ENCODE assay signal across 8 mouse cellular contexts in the genomic region with DNA sequence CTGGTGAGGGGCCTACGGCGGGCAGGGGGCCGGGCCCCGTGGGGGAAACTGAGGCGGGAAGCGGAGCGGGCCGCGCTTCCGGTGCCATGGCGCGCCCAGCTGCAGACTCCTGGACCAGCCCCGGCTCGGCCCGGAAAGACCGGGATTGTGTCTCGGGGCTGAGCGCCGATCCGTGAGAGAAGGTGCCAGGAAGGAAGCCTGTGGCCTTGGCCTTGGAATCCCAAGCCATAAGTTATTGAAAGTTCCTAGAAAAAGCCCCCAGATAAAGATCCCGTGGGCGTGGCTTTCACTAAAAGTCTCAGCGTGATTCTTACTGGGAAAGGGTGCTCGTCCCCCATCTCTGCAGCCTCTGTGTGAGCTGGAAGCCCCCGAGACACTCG. TPM values are rescaled to one million over a fixed set of nuclear protein-coding genes. Genes with fewer than 3 reads are reported as not detected.
A peak's percentile ranks its signal among the peaks of the same experiment; 100 is the strongest.
DNase-seq lines count a peak whose midpoint lies in the region; ATAC-seq and TF ChIP-seq lines count a peak whose summit lies in the region.

No protein-coding gene starts in this region.

- peak; percentile 16 for ATAC-seq in lung, postnatal 0 days
- peak; percentile 42; the same call in 1 of the 2 replicates for ATAC-seq in embryonic facial prominence, embryonic 14.5 days (ENCODE audit: low read depth)
- ATAC-seq in limb, embryonic 14.5 days (ENCODE audit: low FRiP score, low read depth) = peak; percentile 19
- ATAC-seq in stomach, embryonic 14.5 days (ENCODE audit: insufficient number of reproducible peaks, insufficient read depth, low FRiP score, low read depth) = 0 out of 2 replicates have a peak, but pooled peaks have one; percentile 2

- peak overlapping the region; percentile 95 for H3K4me3 ChIP-seq in lung, postnatal 0 days (ENCODE audit: low read depth, low read length)
- peak overlapping the region; percentile 98 for H3K4me3 ChIP-seq in embryonic facial prominence, embryonic 14.5 days (ENCODE audit: low read depth, low read length)
- peak overlapping the region; percentile 77 for H3K4me3 ChIP-seq in limb, embryonic 14.5 days (replicated peaks; ENCODE audit: low read length)
- H3K4me3 ChIP-seq in stomach, embryonic 14.5 days (ENCODE audit: low read depth, low read length) = peak overlapping the region; percentile 91

- peak overlapping the region; percentile 98 for H3K9ac ChIP-seq in lung, postnatal 0 days (replicated peaks; ENCODE audit: low read depth)
- H3K9ac ChIP-seq in embryonic facial prominence, embryonic 14.5 days (ENCODE audit: low read depth, low read length) = peak overlapping the region; percentile 96
- peak overlapping the region; percentile 97 for H3K9ac ChIP-seq in limb, embryonic 14.5 days (ENCODE audit: low read depth, low read length, severe bottlenecking)
- peak overlapping the region; percentile 98 for H3K9ac ChIP-seq in stomach, embryonic 14.5 days (replicated peaks; ENCODE audit: low read depth, low read length)

- no peak for TF ChIP-seq POLR2A in limb, embryonic 14.5 days (IDR thresholded peaks at IDR 0.05; ENCODE audit: borderline replicate concordance, extremely low read depth, insufficient read depth, insufficient read length)

- TF ChIP-seq EP300 in lung, postnatal 0 days (IDR thresholded peaks at IDR 0.05) = no peak

- peak overlapping the region; percentile 88 for H3K27ac ChIP-seq in lung, postnatal 0 days (ENCODE audit: low read length)
- H3K27ac ChIP-seq in embryonic facial prominence, embryonic 14.5 days (replicated peaks; ENCODE audit: low read depth, low read length) = peak overlapping the region; percentile 81
- peak overlapping the region; percentile 74 for H3K27ac ChIP-seq in limb, embryonic 14.5 days (replicated peaks; ENCODE audit: low read depth, low read length)
- peak overlapping the region; percentile 88 for H3K27ac ChIP-seq in stomach, embryonic 14.5 days (ENCODE audit: low read length)

- H3K4me1 ChIP-seq in lung, postnatal 0 days (ENCODE audit: insufficient read depth, low read depth, low read length) = peaks cover 34% of the 10 kb centered on the region
- H3K4me1 ChIP-seq in embryonic facial prominence, embryonic 14.5 days (ENCODE audit: control insufficient read depth, insufficient read depth, low read length) = peaks cover 13% of the 10 kb centered on the region; the same call in 1 of the 2 replicates
- H3K4me1 ChIP-seq in limb, embryonic 14.5 days (ENCODE audit: control insufficient read depth, insufficient read depth, low read length) = peaks cover 23% of the 10 kb centered on the region
- H3K4me1 ChIP-seq in stomach, embryonic 14.5 days (ENCODE audit: control insufficient read depth, insufficient read depth, low read length) = peaks cover 28% of the 10 kb centered on the region

- no peak for DNase-seq in lung, postnatal 0 days (ENCODE audit: low spot score)
- DNase-seq in lung, postnatal 14 days = no peak
- DNase-seq in embryonic facial prominence, embryonic 14.5 days (ENCODE audit: low spot score) = no peak
- no peak for DNase-seq in limb, embryonic 14.5 days (ENCODE audit: low spot score)
- DNase-seq in left cerebral cortex, postnatal 4 days = no peak
- DNase-seq in cerebellum, postnatal 14 days = no peak
- DNase-seq in yolk sac, embryonic 10.5 days (ENCODE audit: low spot score) = no peak

- H3K4me2 ChIP-seq in lung, postnatal 0 days (replicated peaks; ENCODE audit: low read depth, low read length) = peak overlapping the region; percentile 89
- peak overlapping the region; percentile 96 for H3K4me2 ChIP-seq in embryonic facial prominence, embryonic 14.5 days (ENCODE audit: low read depth, low read length)
- H3K4me2 ChIP-seq in limb, embryonic 14.5 days (replicated peaks; ENCODE audit: low read depth, low read length, severe bottlenecking) = peak overlapping the region; percentile 87
- H3K4me2 ChIP-seq in stomach, embryonic 14.5 days (replicated peaks; ENCODE audit: low read depth, low read length) = peak overlapping the region; percentile 98

- TF ChIP-seq CTCF in lung, postnatal 0 days (IDR thresholded peaks at IDR 0.05) = no peak

- peaks cover 21% of the 10 kb centered on the region for H3K36me3 ChIP-seq in lung, postnatal 0 days (ENCODE audit: insufficient read depth, low read length)
- peaks cover 33% of the 10 kb centered on the region for H3K36me3 ChIP-seq in embryonic facial prominence, embryonic 14.5 days (ENCODE audit: control insufficient read depth, insufficient read depth, low read length)
- H3K36me3 ChIP-seq in limb, embryonic 14.5 days (ENCODE audit: control insufficient read depth, insufficient read depth, low read length) = peaks cover 34% of the 10 kb centered on the region
- H3K36me3 ChIP-seq in stomach, embryonic 14.5 days (ENCODE audit: control insufficient read depth, insufficient read depth, low read length) = peaks cover 20% of the 10 kb centered on the region

- no peaks in the 10 kb centered on the region for H3K27me3 ChIP-seq in lung, postnatal 0 days (replicated peaks; ENCODE audit: insufficient read depth, low read length)
- H3K27me3 ChIP-seq in embryonic facial prominence, embryonic 14.5 days (replicated peaks; ENCODE audit: control insufficient read depth, insufficient read depth, low read length) = no peaks in the 10 kb centered on the region; the same call in 1 of the 2 replicates
- no peaks in the 10 kb centered on the region for H3K27me3 ChIP-seq in limb, embryonic 14.5 days (ENCODE audit: control insufficient read depth, insufficient read depth, low read length)
- no peaks in the 10 kb centered on the region for H3K27me3 ChIP-seq in stomach, embryonic 14.5 days (ENCODE audit: control insufficient read depth, insufficient read depth, low read length)

- intact Hi-C loops in left cerebral cortex, postnatal 4 days (cut with DNase I) = no loop called here

- H3K9me3 ChIP-seq in lung, postnatal 0 days (ENCODE audit: low read length) = no peaks in the 10 kb centered on the region
- no peaks in the 10 kb centered on the region for H3K9me3 ChIP-seq in embryonic facial prominence, embryonic 14.5 days (ENCODE audit: control insufficient read depth, low read length)
- no peaks in the 10 kb centered on the region for H3K9me3 ChIP-seq in limb, embryonic 14.5 days (ENCODE audit: control insufficient read depth, low read length)
- H3K9me3 ChIP-seq in stomach, embryonic 14.5 days (ENCODE audit: control insufficient read depth, low read depth, low read length) = no peaks in the 10 kb centered on the region

- under 1% methylated on average over 24 of the region's 26 CpGs for WGBS in lung, postnatal 0 days
- 2% methylated on average over 14 of the region's 26 CpGs for WGBS in embryonic facial prominence, embryonic 14.5 days
- WGBS in limb, embryonic 14.5 days = under 1% methylated on average over 23 of the region's 26 CpGs
- WGBS in stomach, embryonic 14.5 days = under 1% methylated on average over 26 of the region's 26 CpGs

RNA-seq across cellular contexts. Expression of a gene that starts 0.7 kb away (rescaled TPM):
- 83.6 and 89.9 TPM in 2 replicates for polyA plus RNA-seq in lung, postnatal 0 days (2015; fragmentation: Nextera tagmentation; extraction: Ambion mirVana)
- 77.9 and 89.3 TPM in 2 replicates for polyA plus RNA-seq in embryonic facial prominence, embryonic 14.5 days (2014; fragmentation: Nextera tagmentation; extraction: Ambion mirVana)
- 55.8 and 59.4 TPM in 2 replicates for polyA plus RNA-seq in limb, embryonic 14.5 days (2012; rRNA removed)
- 96.0 and 101 TPM in 2 replicates for polyA plus RNA-seq in limb, embryonic 14.5 days (2014; fragmentation: Nextera tagmentation; extraction: Ambion mirVana)
- 85.9 and 89.5 TPM in 2 replicates for polyA plus RNA-seq in stomach, embryonic 14.5 days (2014; fragmentation: Nextera tagmentation; extraction: Ambion mirVana)
- total RNA-seq in left cerebral cortex, postnatal 4 days (2021) = 10 to 100 TPM; 43.2 to 48.2 TPM

RNA-seq across cellular contexts. Expression of a gene that starts 28.6 kb away (rescaled TPM):
- polyA plus RNA-seq in lung, postnatal 0 days (2015; fragmentation: Nextera tagmentation; extraction: Ambion mirVana) = 42.9 and 52.6 TPM in 2 replicates
- 22.1 and 26.5 TPM in 2 replicates for polyA plus RNA-seq in embryonic facial prominence, embryonic 14.5 days (2014; fragmentation: Nextera tagmentation; extraction: Ambion mirVana)
- 29.5 and 36.5 TPM in 2 replicates for polyA plus RNA-seq in limb, embryonic 14.5 days (2012; rRNA removed)
- polyA plus RNA-seq in limb, embryonic 14.5 days (2014; fragmentation: Nextera tagmentation; extraction: Ambion mirVana) = 23.4 and 28.1 TPM in 2 replicates
- 27.6 and 28.0 TPM in 2 replicates for polyA plus RNA-seq in stomach, embryonic 14.5 days (2014; fragmentation: Nextera tagmentation; extraction: Ambion mirVana)
- 10 to 100 TPM; 71.7 to 72.2 TPM for total RNA-seq in left cerebral cortex, postnatal 4 days (2021)
